Mouse (Mus musculus): ENCODE results near the gene Sh3d21.

Gene Sh3d21

GRCm38 (mm10) chr4:126109613-126110373 lies 53.5 kb downstream of the Sh3d21 start:
- DNase-seq (ENCODE audit: low read depth), result peak; percentile 93

GRCm38 (mm10) chr4:126108061-126108740 lies 55.1 kb downstream of the Sh3d21 start:
- peak; percentile 33 for DNase-seq (ENCODE audit: low read depth)

GRCm38 (mm10) chr4:126105131-126105783 lies 58.0 kb downstream of the Sh3d21 start:
- no peak for DNase-seq (ENCODE audit: low read depth)

GRCm38 (mm10) chr4:126104261-126105075 lies 58.8 kb downstream of the Sh3d21 start:
- DNase-seq (ENCODE audit: low read depth), result peak; percentile 47

- peak; percentile 100 for DNase-seq (ENCODE audit: low read depth)
Measured at GRCm38 (mm10) chr4:126103590-126104068, 59.7 kb downstream of the Sh3d21 start, which contains the start of gene Stk40. Stk40 (plus strand) TSS chr4:126103957.

GRCm38 (mm10) chr4:126103057-126103581 lies 60.2 kb downstream of the Sh3d21 start:
- peak; percentile 99 for DNase-seq (ENCODE audit: low read depth)

- peak; percentile 89 for DNase-seq (ENCODE audit: low read depth)
Measured at GRCm38 (mm10) chr4:126102061-126102841, 61.0 kb downstream of the Sh3d21 start.

GRCm38 (mm10) chr4:126100764-126101163 lies 62.5 kb downstream of the Sh3d21 start:
- no peak for DNase-seq (ENCODE audit: low read depth)
